Mouse (Mus musculus) MEL (cell line): ENCODE results near the gene Opa1. TPM values are rescaled to one million over a fixed set of nuclear protein-coding genes. Genes with fewer than 3 reads are reported as not detected.

Experiments
- DNase-seq: peaks from one replicate; pipeline ENCODE4 v3.0.0; 2011; ENCODE audit warnings: low read depth, low spot score
- H3K27ac ChIP-seq: 2 replicates; pipeline ENCODE4 v1.5.1; 2012; ENCODE audit warnings: low read depth, mild to moderate bottlenecking, control low read depth, low read length, moderate library complexity; ENCODE audit not compliant: control insufficient read depth
- H3K27me3 ChIP-seq, 2 experiments: fragments of 150-350 bp in 1 of 2; sonication (generic) in 1 of 2; 2 replicates each; pipeline ENCODE4 v1.6.1; 2012; ENCODE audit warnings: low read length in 2 of 2, mild to moderate bottlenecking in 2 of 2, improper control_type of control experiment in 1 of 2, moderate library complexity in 1 of 2; ENCODE audit not compliant: insufficient read depth in 2 of 2, control insufficient read depth in 1 of 2
- H3K36me3 ChIP-seq, 2 experiments: 2 replicates each; pipeline ENCODE4 v1.6.1; 2012 to 2014; ENCODE audit warnings: low read length in 2 of 2, improper control_type of control experiment in 1 of 2, inconsistent platforms in 1 of 2, mild to moderate bottlenecking in 1 of 2; ENCODE audit not compliant: insufficient read depth in 2 of 2, control insufficient read depth in 1 of 2
- H3K4me1 ChIP-seq, 2 experiments: fragments of 150-350 bp in 1 of 2; sonication (generic) in 1 of 2; 2 replicates each; pipeline ENCODE4 v1.6.1; 2012; ENCODE audit warnings: low read length in 2 of 2, improper control_type of control experiment in 1 of 2, mild to moderate bottlenecking in 1 of 2; ENCODE audit not compliant: insufficient read depth in 2 of 2, control insufficient read depth in 1 of 2
- H3K4me3 ChIP-seq, 2 experiments: fragments of 150-350 bp in 1 of 2; sonication (generic) in 1 of 2; 2 replicates each; pipeline ENCODE4 v1.5.1; 2012; ENCODE audit warnings: low read depth in 2 of 2, low read length in 2 of 2, mild to moderate bottlenecking in 2 of 2, moderate library complexity in 2 of 2, control low read depth in 1 of 2, improper control_type of control experiment in 1 of 2; ENCODE audit not compliant: control insufficient read depth in 1 of 2, insufficient read depth in 1 of 2
- H3K79me2 ChIP-seq: 2 replicates; pipeline ENCODE4 v1.6.1; 2012; ENCODE audit warnings: mild to moderate bottlenecking, low read length, moderate library complexity; ENCODE audit not compliant: control insufficient read depth, poor library complexity, insufficient read depth
- H3K9ac ChIP-seq: 2 replicates; pipeline ENCODE4 v1.6.1; 2012; ENCODE audit warnings: low read depth, mild to moderate bottlenecking, control low read depth, low read length, moderate library complexity; ENCODE audit not compliant: control insufficient read depth, poor library complexity, severe bottlenecking
- H3K9me3 ChIP-seq: fragments of 150-350 bp; sonication (generic); replicated peaks from 2 replicates; pipeline ENCODE4 v1.6.1; 2012; ENCODE audit warnings: mild to moderate bottlenecking, low read length, improper control_type of control experiment, moderate library complexity; ENCODE audit not compliant: insufficient read depth
- CHD2 ChIP-seq: IDR thresholded peaks from 2 replicates; pipeline ENCODE4 v1.6.1; 2011; ENCODE audit warnings: low read length, improper control_type of control experiment
- HCFC1 ChIP-seq: IDR thresholded peaks from 2 replicates; pipeline ENCODE4 v1.6.1; 2012; ENCODE audit warnings: low read depth, mild to moderate bottlenecking, inconsistent platforms, low read length, improper control_type of control experiment, moderate library complexity
- JUND ChIP-seq: IDR thresholded peaks from 2 replicates; pipeline ENCODE4 v1.6.1; 2011; ENCODE audit warnings: low read depth, mild to moderate bottlenecking, improper control_type of control experiment, low read length
- MAZ ChIP-seq: IDR thresholded peaks from 2 replicates; pipeline ENCODE4 v1.6.1; 2012; ENCODE audit warnings: low read depth, mild to moderate bottlenecking, inconsistent platforms, low read length, improper control_type of control experiment
- MEF2A ChIP-seq: IDR thresholded peaks from 2 replicates; pipeline ENCODE4 v1.6.1; 2014; ENCODE audit warnings: low read depth, mild to moderate bottlenecking, inconsistent platforms, low read length, improper control_type of control experiment; ENCODE audit not compliant: poor library complexity, insufficient replicate concordance, severe bottlenecking; ENCODE audit errors: extremely low read depth
- MXI1 ChIP-seq: IDR thresholded peaks from 2 replicates; pipeline ENCODE4 v1.6.1; 2011; ENCODE audit warnings: mild to moderate bottlenecking, low read depth, low read length, improper control_type of control experiment
- MYB ChIP-seq: IDR thresholded peaks from 2 replicates; pipeline ENCODE4 v1.6.1; 2011; ENCODE audit warnings: mild to moderate bottlenecking, low read depth, low read length, improper control_type of control experiment
- MYC ChIP-seq: IDR thresholded peaks from 2 replicates; pipeline ENCODE4 v1.6.1; 2011; ENCODE audit warnings: low read depth, mild to moderate bottlenecking, low read length, improper control_type of control experiment, moderate library complexity
- NRF1 ChIP-seq: IDR thresholded peaks from 2 replicates; pipeline ENCODE4 v1.6.1; 2014; ENCODE audit warnings: low read depth, mild to moderate bottlenecking, inconsistent platforms, low read length, improper control_type of control experiment, moderate library complexity; ENCODE audit not compliant: poor library complexity, insufficient read depth, severe bottlenecking
- POLR2A ChIP-seq, 2 experiments: IDR thresholded peaks; 2 replicates each; pipeline ENCODE4 v1.6.1; 2011 to 2012; ENCODE audit warnings: low read length in 2 of 2, mild to moderate bottlenecking in 2 of 2, control low read depth in 1 of 2, improper control_type of control experiment in 1 of 2, low read depth in 1 of 2, moderate library complexity in 1 of 2; ENCODE audit not compliant: control insufficient read depth in 1 of 2, insufficient read depth in 1 of 2, poor library complexity in 1 of 2
- UBTF ChIP-seq: IDR thresholded peaks from 2 replicates; pipeline ENCODE4 v1.6.1; 2012; ENCODE audit warnings: low read depth, mild to moderate bottlenecking, inconsistent platforms, low read length, improper control_type of control experiment, moderate library complexity, borderline replicate concordance; ENCODE audit not compliant: insufficient read depth
- USF1 ChIP-seq: IDR thresholded peaks from 2 replicates; pipeline ENCODE4 v1.6.1; 2014; ENCODE audit warnings: low read depth, mild to moderate bottlenecking, inconsistent platforms, low read length, improper control_type of control experiment, moderate library complexity
- ZKSCAN1 ChIP-seq: IDR thresholded peaks from 2 replicates; pipeline ENCODE4 v1.6.1; 2012; ENCODE audit warnings: low read depth, mild to moderate bottlenecking, inconsistent platforms, low read length, improper control_type of control experiment, moderate library complexity
- ZMIZ1 ChIP-seq: IDR thresholded peaks from 2 replicates; pipeline ENCODE4 v1.6.1; 2012; ENCODE audit warnings: low read depth, mild to moderate bottlenecking, inconsistent platforms, low read length, improper control_type of control experiment, moderate library complexity
- polyA plus RNA-seq, 2 experiments: library from polyadenylated mRNA; stranded (reverse) in 1 of 2; unstranded in 1 of 2; fragments of >175 nt in 1 of 2; fragments of >200 nt in 1 of 2; gene quantifications; 2 replicates each; pipeline versions ENCODE4 v1.2.1 to v1.2.4; 2012; ENCODE audit warnings: low replicate concordance in 2 of 2, low read depth in 1 of 2; ENCODE audit not compliant: insufficient read length in 2 of 2, insufficient read depth in 1 of 2, missing spikeins in 1 of 2
- total RNA-seq: library from RNA; depleted of rRNA; stranded (reverse); fragments of 300-350 nt; gene quantifications from 2 replicates; pipeline ENCODE4 v1.2.3, GENCODE M21; 2012

The Opa1 gene
- total and polyA plus RNA-seq, 3 experiments = 43.4 to 56.1 (median 45.6) TPM

- no peak overlapping the region for H3K9ac ChIP-seq
- no peak for DNase-seq
These were observed 103.7 kb downstream of the Opa1 start for GRCm38 (mm10) chr16:29682555-29683431.

DNA sequence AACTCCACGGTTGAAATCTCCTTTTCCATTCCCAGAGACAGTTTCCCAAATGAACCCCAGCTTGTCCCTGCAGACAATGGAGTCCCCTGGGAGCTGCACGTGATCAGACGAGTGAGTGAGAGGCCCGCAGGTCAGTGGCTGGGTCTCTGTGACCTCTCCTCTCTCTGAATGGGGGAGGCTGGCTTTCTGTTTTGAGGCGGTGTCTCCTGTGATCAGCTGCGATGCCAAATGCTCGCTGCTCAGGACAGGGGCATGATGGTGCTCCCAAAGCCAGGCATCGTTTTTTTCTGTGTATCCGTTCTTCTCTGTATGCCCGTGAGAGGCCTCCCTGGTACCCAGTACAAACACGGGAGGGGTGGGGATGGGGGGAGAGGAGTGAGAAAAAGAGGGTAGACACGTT, 104.4 kb downstream of the Opa1 start:
- H3K9me3 ChIP-seq = no peaks in the 10 kb centered on the region
- TF ChIP-seq MEF2A = no peak
- TF ChIP-seq USF1 = no peak
- H3K27me3 ChIP-seq = no peaks in the 10 kb centered on the region
- H3K79me2 ChIP-seq = no peaks in the 10 kb centered on the region
- no peak for DNase-seq
- no peaks in the 10 kb centered on the region for H3K4me1 ChIP-seq
- H3K36me3 ChIP-seq = no peaks in the 10 kb centered on the region
- no peak overlapping the region for H3K9ac ChIP-seq
- H3K27ac ChIP-seq = no peak overlapping the region
- no peak overlapping the region for H3K4me3 ChIP-seq

More at GRCm38 (mm10) chr16:29682555-29683431, 103.7 kb downstream of the Opa1 start:
- no peak overlapping the region for H3K4me3 ChIP-seq
- H3K36me3 ChIP-seq = no peaks in the 10 kb centered on the region
- H3K27ac ChIP-seq = no peak overlapping the region
- H3K4me1 ChIP-seq = no peaks in the 10 kb centered on the region
- no peak for TF ChIP-seq MAZ
- TF ChIP-seq UBTF = no peak
- TF ChIP-seq HCFC1 = no peak
- TF ChIP-seq MXI1 = no peak
- no peak for TF ChIP-seq MYC
- no peak for TF ChIP-seq MYB
- no peak for TF ChIP-seq ZMIZ1
- TF ChIP-seq JUND = no peak
- no peak for TF ChIP-seq USF1
- no peak for TF ChIP-seq POLR2A (IDR thresholded peaks at IDR 0.05; ENCODE audit: control insufficient read depth in 1 of 2, insufficient read depth in 1 of 2, low read depth in 1 of 2, low read length in 2 of 2, poor library complexity in 1 of 2)
- TF ChIP-seq ZKSCAN1 = no peak
- no peak for TF ChIP-seq CHD2
- TF ChIP-seq NRF1 = no peak
- TF ChIP-seq, all 39 proteins: peak for 0
- H3K27me3 ChIP-seq = no peaks in the 10 kb centered on the region
- H3K79me2 ChIP-seq = no peaks in the 10 kb centered on the region
- no peaks in the 10 kb centered on the region for H3K9me3 ChIP-seq
